Mouse (Mus musculus): ENCODE measurements around the gene Abca7. TPM values are rescaled to one million over a fixed set of nuclear protein-coding genes. Genes with fewer than 3 reads are reported as not detected.
A peak's percentile ranks its signal among the peaks of the same experiment; 100 is the strongest.

Abca7 gene
- polyA plus RNA-seq, 1 experiment from 2014 or later: 2.1 TPM

- peak overlapping the region; percentile 56 for H3K9ac ChIP-seq
- WGBS: 3% methylated on average over 35 of the region's 35 CpGs
- H3K27ac ChIP-seq: peak overlapping the region; percentile 92
- peaks cover 61% of the 10 kb centered on the region for H3K4me1 ChIP-seq (replicated peaks)
- ATAC-seq (replicated peaks; ENCODE audit: insufficient number of reproducible peaks, insufficient read depth, low FRiP score, low read depth): no peak
- peak overlapping the region; percentile 74 for H3K4me3 ChIP-seq
- H3K36me3 ChIP-seq: no peaks in the 10 kb centered on the region
- H3K4me2 ChIP-seq: peak overlapping the region; percentile 75
- no peaks in the 10 kb centered on the region for H3K9me3 ChIP-seq (replicated peaks)
- H3K27me3 ChIP-seq: no peaks in the 10 kb centered on the region
Measured at GRCm38 (mm10) chr10:79985334-79986231, 10.7 kb upstream of the Abca7 start.

DNA sequence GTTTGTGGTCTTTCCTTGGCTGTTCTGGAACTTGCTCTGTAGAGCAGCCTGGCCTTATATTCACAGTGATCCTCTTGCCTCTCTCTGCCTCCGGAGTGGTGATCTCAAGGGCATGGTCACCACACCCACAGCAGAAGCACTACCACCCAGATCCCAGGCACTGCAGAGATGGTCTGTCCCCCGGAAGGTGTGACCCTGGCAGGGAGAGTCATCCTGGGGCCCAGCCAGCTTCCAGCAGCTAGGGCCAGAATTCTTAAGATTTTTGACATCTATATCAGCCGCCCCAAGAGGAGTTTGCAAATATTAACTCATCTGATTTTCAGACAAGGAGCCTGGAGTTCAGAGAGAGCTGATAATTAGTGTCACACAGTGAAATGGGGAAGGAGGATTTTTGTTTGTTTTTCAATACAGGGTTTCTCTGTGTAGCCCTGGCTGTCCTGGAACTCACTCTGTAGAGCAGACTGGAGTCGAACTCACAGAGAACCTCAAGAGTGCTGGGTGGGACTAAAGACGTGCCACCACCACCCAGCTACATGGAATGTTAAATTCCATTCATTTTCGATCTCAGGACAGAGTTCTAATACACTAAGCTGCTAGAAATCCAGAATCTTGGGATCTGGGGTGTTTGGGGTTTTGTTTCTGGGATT is 9.9 kb upstream of the Abca7 start:
- peak overlapping the region; percentile 74 for H3K4me3 ChIP-seq
- H3K27ac ChIP-seq: peak overlapping the region; percentile 92
- H3K4me2 ChIP-seq: peak overlapping the region; percentile 75
- H3K9ac ChIP-seq: peak overlapping the region; percentile 56
- peaks cover 68% of the 10 kb centered on the region for H3K4me1 ChIP-seq (replicated peaks)
- no peaks in the 10 kb centered on the region for H3K9me3 ChIP-seq (replicated peaks)
- H3K36me3 ChIP-seq: peaks cover 6% of the 10 kb centered on the region
- H3K27me3 ChIP-seq: no peaks in the 10 kb centered on the region
- ATAC-seq (replicated peaks; ENCODE audit: insufficient number of reproducible peaks, insufficient read depth, low FRiP score, low read depth): no peak
- 20% methylated on average over 6 of the region's 6 CpGs for WGBS

DNA sequence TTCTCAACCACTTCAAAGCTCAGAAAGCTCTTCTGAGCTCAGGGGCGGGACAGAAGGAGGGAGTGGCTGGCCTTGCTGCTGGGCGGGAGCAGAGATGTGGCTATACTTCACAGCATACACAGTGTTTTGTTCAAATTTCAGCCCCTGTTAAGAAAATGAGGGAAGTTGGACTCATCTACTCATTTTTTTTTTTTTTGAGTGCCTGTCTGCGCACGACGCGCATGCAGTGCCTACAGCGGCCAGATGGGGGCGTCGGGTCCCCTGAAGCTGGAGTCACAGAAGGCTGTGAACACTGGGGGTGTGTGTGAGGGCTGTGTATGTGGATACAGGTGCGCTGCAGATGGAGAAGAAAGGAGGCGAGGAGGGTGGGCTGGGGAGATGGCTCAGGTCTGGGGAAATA is 9.3 kb upstream of the Abca7 start:
- Histone ChIP-seq H3K27ac (peak overlapping the region; percentile 92), H3K36me3 (peaks cover 12% of the 10 kb centered on the region), H3K4me1 (replicated peaks) (peaks cover 66% of the 10 kb centered on the region), H3K4me2 (peak overlapping the region; percentile 75), H3K9me3 (replicated peaks) (no peaks in the 10 kb centered on the region), H3K27me3 (no peaks in the 10 kb centered on the region), H3K4me3 (peak overlapping the region; percentile 74; the same call in 1 of the 2 replicates), H3K9ac (no peak overlapping the region)
- ATAC-seq (replicated peaks; ENCODE audit: insufficient number of reproducible peaks, insufficient read depth, low FRiP score, low read depth): no peak
- WGBS: 6% methylated on average over 11 of the region's 11 CpGs

DNA sequence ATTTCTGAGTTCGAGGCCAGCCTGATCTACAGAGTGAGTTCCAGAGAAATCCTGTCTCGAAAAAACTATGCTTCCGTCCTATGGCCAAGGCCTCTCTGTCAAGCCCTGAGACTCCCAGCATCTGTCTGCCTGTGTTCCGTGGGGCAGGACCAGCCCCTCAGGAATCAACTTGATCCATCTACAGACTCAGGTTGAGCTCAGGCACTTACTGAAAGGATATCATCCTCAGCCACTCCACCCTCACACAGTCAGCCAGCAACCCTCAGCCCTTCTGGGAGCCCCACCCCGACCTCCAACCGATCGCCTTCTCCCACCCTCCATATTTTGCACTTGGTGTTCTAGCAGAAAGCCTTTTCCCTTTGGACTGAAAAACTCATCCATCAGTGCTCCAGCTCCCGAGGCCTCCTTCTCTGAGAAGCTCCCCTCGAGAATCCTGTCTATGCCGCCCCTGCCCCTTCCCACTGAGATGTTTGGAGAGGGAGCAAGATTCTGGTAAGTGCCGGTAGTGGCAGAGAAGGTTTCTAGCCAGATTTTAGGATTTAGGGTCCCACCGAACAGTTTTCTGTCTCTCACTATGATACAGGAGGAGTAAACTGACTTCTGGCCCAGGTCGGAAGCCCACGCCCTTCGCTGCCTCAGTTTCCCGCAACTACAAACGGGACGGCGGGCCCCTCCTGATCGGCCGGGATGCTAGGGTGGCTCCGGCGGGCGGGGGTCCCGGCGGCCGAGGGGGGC is 8.4 kb upstream of the Abca7 start:
- H3K4me1 ChIP-seq (replicated peaks): peaks cover 58% of the 10 kb centered on the region
- H3K4me3 ChIP-seq: peak overlapping the region; percentile 74
- peaks cover 22% of the 10 kb centered on the region for H3K36me3 ChIP-seq
- no peak for ATAC-seq (replicated peaks; ENCODE audit: insufficient number of reproducible peaks, insufficient read depth, low FRiP score, low read depth)
- peak overlapping the region; percentile 82 for H3K9ac ChIP-seq
- H3K4me2 ChIP-seq: peak overlapping the region; percentile 75
- peak overlapping the region; percentile 92 for H3K27ac ChIP-seq
- 8% methylated on average over 27 of the region's 27 CpGs for WGBS
- H3K9me3 ChIP-seq (replicated peaks): no peaks in the 10 kb centered on the region
- H3K27me3 ChIP-seq: no peaks in the 10 kb centered on the region

DNA sequence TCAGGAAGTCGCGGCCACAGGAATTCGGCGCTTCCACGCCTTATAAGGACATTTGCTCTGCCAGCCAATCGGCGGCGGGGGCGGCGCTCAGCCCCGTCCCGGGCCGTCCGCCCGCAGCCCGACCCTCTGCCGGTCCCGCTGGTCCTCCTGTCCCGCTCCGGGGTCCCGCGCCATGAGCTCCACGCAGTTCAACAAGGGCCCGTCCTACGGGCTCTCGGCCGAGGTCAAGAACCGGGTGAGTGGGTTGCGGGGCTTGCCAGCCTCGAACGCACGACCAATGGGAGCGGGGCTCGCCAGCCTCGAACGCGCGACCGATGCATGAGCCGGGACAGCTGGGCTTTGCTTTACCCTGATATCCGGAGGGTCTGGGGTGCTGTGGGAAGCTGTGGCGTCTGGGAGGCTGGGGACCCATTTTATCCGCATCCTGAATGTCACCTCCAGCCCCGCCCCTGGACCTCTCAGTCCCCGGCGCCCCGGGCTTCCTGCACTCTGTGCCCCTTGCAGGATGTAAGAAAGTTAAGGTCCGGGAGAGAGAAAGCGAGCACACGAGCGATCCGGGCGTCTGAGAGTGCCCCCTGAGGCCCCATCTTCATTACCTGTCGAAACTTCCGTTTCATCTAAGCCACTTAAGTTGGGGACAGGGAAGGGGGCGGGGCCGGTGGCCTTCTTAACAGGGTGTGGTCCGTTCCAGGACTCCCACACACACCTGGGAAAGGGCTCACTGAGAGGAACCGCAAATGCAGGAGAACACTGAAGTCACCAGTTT is 7.6 kb upstream of the Abca7 start, which contains the start of gene Cnn2:
Gene Cnn2, plus strand, starts transcription at position 79 of the 766 bp plus-strand sequence.
- Histone ChIP-seq H3K9ac (peak within 1 kb of the TSS; percentile 82), H3K4me3 (peak within 1 kb of the TSS; percentile 74), H3K4me2 (peak within 1 kb of the TSS; percentile 75), H3K9me3 (replicated peaks) (no peaks in the 10 kb centered on the region), H3K4me1 (replicated peaks) (peaks cover 51% of the 10 kb centered on the region), H3K27ac (peak within 1 kb of the TSS; percentile 92), H3K27me3 (no peaks in the 10 kb centered on the region), H3K36me3 (peaks cover 29% of the 10 kb centered on the region)
- WGBS: under 1% methylated on average over 59 of the region's 59 CpGs
- peak; percentile 14; the same call in 1 of the 2 replicates for ATAC-seq (replicated peaks; ENCODE audit: insufficient number of reproducible peaks, insufficient read depth, low FRiP score, low read depth)

GRCm38 (mm10) chr10:79989272-79989786 is 7.0 kb upstream of the Abca7 start:
- ATAC-seq (replicated peaks; ENCODE audit: insufficient number of reproducible peaks, insufficient read depth, low FRiP score, low read depth): no peak
- Histone ChIP-seq H3K27ac (peak overlapping the region; percentile 92), H3K9me3 (replicated peaks) (no peaks in the 10 kb centered on the region), H3K4me1 (replicated peaks) (peaks cover 54% of the 10 kb centered on the region), H3K36me3 (peaks cover 36% of the 10 kb centered on the region), H3K27me3 (no peaks in the 10 kb centered on the region), H3K9ac (peak overlapping the region; percentile 82), H3K4me3 (peak overlapping the region; percentile 74), H3K4me2 (peak overlapping the region; percentile 75)
- 22% methylated on average over 8 of the region's 8 CpGs for WGBS

DNA sequence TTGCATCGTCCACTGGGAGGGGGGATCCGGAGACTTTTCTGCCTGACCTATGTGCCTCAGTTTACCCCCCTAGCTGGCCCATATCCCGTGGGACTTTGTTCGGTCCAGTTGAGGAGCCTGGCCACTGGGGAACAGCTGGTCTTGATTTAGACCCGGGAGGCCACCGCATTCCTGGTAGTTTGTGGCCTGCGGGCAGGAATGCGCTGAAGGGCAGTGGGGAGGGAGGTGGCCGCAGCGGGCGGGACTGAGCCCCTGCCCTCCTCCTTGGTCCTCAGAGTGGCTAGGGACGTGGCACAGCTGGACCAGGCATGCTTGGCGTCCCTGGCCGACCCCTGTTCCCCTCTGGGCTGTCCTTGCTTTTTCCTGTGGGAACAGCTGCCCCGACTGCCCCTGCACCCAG is 6.4 kb upstream of the Abca7 start:
- Histone ChIP-seq H3K27me3 (no peaks in the 10 kb centered on the region), H3K4me3 (peak overlapping the region; percentile 74), H3K9me3 (replicated peaks) (no peaks in the 10 kb centered on the region), H3K36me3 (peaks cover 41% of the 10 kb centered on the region), H3K27ac (peak overlapping the region; percentile 92), H3K4me1 (replicated peaks) (peaks cover 58% of the 10 kb centered on the region), H3K4me2 (peak overlapping the region; percentile 75), H3K9ac (peak overlapping the region; percentile 82)
- ATAC-seq (replicated peaks; ENCODE audit: insufficient number of reproducible peaks, insufficient read depth, low FRiP score, low read depth): no peak
- 14% methylated on average over 15 of the region's 15 CpGs for WGBS

- Histone ChIP-seq H3K4me3 (peak overlapping the region; percentile 16), H3K36me3 (peaks cover 50% of the 10 kb centered on the region), H3K27ac (0 out of 2 replicates have a peak overlapping the region, but pooled peaks have one; percentile 19), H3K4me2 (peak overlapping the region; percentile 75; the same call in 1 of the 2 replicates), H3K27me3 (no peaks in the 10 kb centered on the region), H3K4me1 (replicated peaks) (peaks cover 56% of the 10 kb centered on the region), H3K9me3 (replicated peaks) (no peaks in the 10 kb centered on the region), H3K9ac (no peak overlapping the region)
- WGBS: 78% methylated on average over 12 of the region's 12 CpGs
- no peak for ATAC-seq (replicated peaks; ENCODE audit: insufficient number of reproducible peaks, insufficient read depth, low FRiP score, low read depth)
Measured at GRCm38 (mm10) chr10:79991099-79991498, 5.2 kb upstream of the Abca7 start.

GRCm38 (mm10) chr10:79991548-79991947 is 4.7 kb upstream of the Abca7 start:
- no peaks in the 10 kb centered on the region for H3K27me3 ChIP-seq
- no peaks in the 10 kb centered on the region for H3K9me3 ChIP-seq (replicated peaks)
- peaks cover 50% of the 10 kb centered on the region for H3K36me3 ChIP-seq
- H3K9ac ChIP-seq: no peak overlapping the region
- 84% methylated on average over 6 of the region's 6 CpGs for WGBS
- H3K27ac ChIP-seq: no peak overlapping the region
- no peak for ATAC-seq (replicated peaks; ENCODE audit: insufficient number of reproducible peaks, insufficient read depth, low FRiP score, low read depth)
- peaks cover 52% of the 10 kb centered on the region for H3K4me1 ChIP-seq (replicated peaks)
- H3K4me3 ChIP-seq: no peak overlapping the region
- H3K4me2 ChIP-seq: no peak overlapping the region

GRCm38 (mm10) chr10:79994397-79995115 is 1.7 kb upstream of the Abca7 start:
- Histone ChIP-seq H3K9me3 (replicated peaks) (no peaks in the 10 kb centered on the region), H3K36me3 (peaks cover 50% of the 10 kb centered on the region), H3K9ac (no peak overlapping the region), H3K4me2 (no peak overlapping the region), H3K27me3 (no peaks in the 10 kb centered on the region; the same call in 1 of the 2 replicates), H3K4me1 (replicated peaks) (peaks cover 47% of the 10 kb centered on the region), H3K4me3 (no peak overlapping the region), H3K27ac (peak overlapping the region; percentile 27; the same call in 1 of the 2 replicates)
- 72% methylated on average over 16 of the region's 16 CpGs for WGBS
- ATAC-seq (replicated peaks; ENCODE audit: insufficient number of reproducible peaks, insufficient read depth, low FRiP score, low read depth): no peak
